Mouse (Mus musculus) G1E (cell line): Measurements from ENCODE around the gene Ate1. TPM values are rescaled to one million over a fixed set of nuclear protein-coding genes. Genes with fewer than 3 reads are reported as not detected.

Source experiments
- ATAC-seq: 2 replicates; pipeline ENCODE4 v1.8.0; 2016; ENCODE audit warnings: mild to moderate bottlenecking; ENCODE audit not compliant: insufficient number of reproducible peaks, poor library complexity, low FRiP score, severe bottlenecking; ENCODE audit errors: extremely low read depth
- DNase-seq: peaks from one replicate; pipeline ENCODE4 v3.0.0; 2012; ENCODE audit warnings: low spot score
- H3K27me3 ChIP-seq: 2 replicates; pipeline ENCODE4 v1.6.1; 2012; ENCODE audit warnings: mild to moderate bottlenecking, low read length, inconsistent platforms; ENCODE audit not compliant: insufficient read depth
- H3K36me3 ChIP-seq: replicated peaks from 2 replicates; pipeline ENCODE3; 2012; ENCODE audit warnings: mild to moderate bottlenecking, inconsistent platforms
- H3K4me1 ChIP-seq: 2 replicates; pipeline ENCODE4 v1.6.1; 2012; ENCODE audit warnings: low read depth, low read length, inconsistent platforms, mixed read lengths; ENCODE audit not compliant: insufficient read depth
- H3K4me3 ChIP-seq: 2 replicates; pipeline ENCODE4 v1.5.1; 2012; ENCODE audit warnings: low read depth, mild to moderate bottlenecking, inconsistent platforms, low read length, moderate library complexity, mixed read lengths
- H3K9me3 ChIP-seq: replicated peaks from 2 replicates; pipeline ENCODE4 v1.6.1; 2012; ENCODE audit warnings: inconsistent platforms
- CTCF ChIP-seq: IDR thresholded peaks from 2 replicates; pipeline ENCODE4 v1.5.1; 2012; ENCODE audit warnings: low read depth, low read length, inconsistent platforms, mixed read lengths
- GATA1 ChIP-seq: IDR thresholded peaks from 2 replicates; pipeline ENCODE4 v1.6.1; 2012; ENCODE audit warnings: borderline replicate concordance, low read length, inconsistent platforms, mixed read lengths
- GATA2 ChIP-seq: IDR thresholded peaks from 2 replicates; pipeline ENCODE4 v1.6.1; 2012; ENCODE audit warnings: low read depth, low read length, inconsistent platforms, borderline replicate concordance
- POLR2AphosphoS5 ChIP-seq: IDR thresholded peaks from 2 replicates; pipeline ENCODE4 v1.6.1; 2012; ENCODE audit warnings: low read depth, low read length, inconsistent platforms; ENCODE audit not compliant: insufficient replicate concordance
- TAL1 ChIP-seq: conservative IDR thresholded peaks from 2 replicates; pipeline ENCODE4 v1.6.1; 2012; ENCODE audit warnings: low read depth, low read length, inconsistent platforms, mixed read lengths
- polyA plus RNA-seq: library from polyadenylated mRNA; stranded (reverse); fragments of >175 nt; gene quantifications from 2 replicates; pipeline ENCODE4 v1.2.3, GENCODE M21; 2012
- total RNA-seq, 2 experiments: library from RNA; stranded (forward) in 1 of 2; stranded (reverse) in 1 of 2; fragments of 200-1000 nt in 1 of 2; fragments of >200 nt in 1 of 2; fragmentation: Nextera tagmentation in 1 of 2; gene quantifications; 2 replicates each; pipeline ENCODE4 v1.2.3; 2014 to 2017

Gene Ate1
- total and polyA plus RNA-seq, 3 experiments, result 5.2 to 49.9 (median 32.2) TPM

DNA sequence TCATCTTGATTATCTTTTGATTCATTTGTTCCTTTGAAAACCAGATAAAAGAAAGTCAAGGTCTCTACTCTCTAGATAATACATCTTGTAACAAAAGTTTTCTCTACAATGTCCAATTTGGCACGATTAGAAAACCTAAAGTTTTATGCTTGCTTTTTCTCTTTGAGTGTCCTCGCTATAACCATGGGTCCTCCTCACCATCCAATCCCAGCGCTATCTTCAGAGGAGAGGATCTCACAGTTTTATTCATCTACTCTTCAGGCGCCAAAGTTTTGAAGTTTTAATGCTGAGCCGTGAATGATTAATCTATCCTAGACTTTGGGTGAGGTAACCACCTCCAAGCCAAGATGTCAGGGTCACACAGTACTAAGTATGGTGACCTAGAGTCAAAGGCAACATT, 84.4 kb downstream of the Ate1 start:
- TF ChIP-seq GATA2, result no peak
- no peak for TF ChIP-seq CTCF
- TF ChIP-seq TAL1, result no peak
- ATAC-seq (no peak), DNase-seq (no peak)
- Histone ChIP-seq H3K27me3 (no peaks in the 10 kb centered on the region), H3K4me3 (no peak overlapping the region), H3K4me1 (no peaks in the 10 kb centered on the region), H3K9me3 (no peaks in the 10 kb centered on the region), H3K36me3 (peaks cover 21% of the 10 kb centered on the region)

DNA sequence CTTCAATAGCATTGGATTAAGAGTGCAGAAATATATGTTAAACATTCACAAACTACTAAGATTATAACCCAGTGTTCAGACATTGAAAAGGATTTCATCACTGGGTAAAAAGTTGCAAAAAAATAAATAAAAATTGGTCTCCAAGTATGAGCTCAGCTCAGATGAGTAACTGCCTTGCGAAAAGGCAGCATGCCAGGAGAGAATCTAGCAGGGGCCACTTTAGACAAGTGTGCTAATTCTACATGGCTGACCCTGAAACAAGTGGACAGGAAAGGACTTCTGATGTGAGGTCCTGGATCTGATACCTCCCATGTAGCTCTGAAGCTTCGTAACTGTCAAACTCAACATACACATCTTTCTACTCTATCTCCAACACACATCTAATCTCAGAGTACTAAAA, 88.0 kb downstream of the Ate1 start:
- ATAC-seq (no peak), DNase-seq (no peak)
- Histone ChIP-seq H3K4me1 (no peaks in the 10 kb centered on the region), H3K9me3 (no peaks in the 10 kb centered on the region), H3K27me3 (no peaks in the 10 kb centered on the region), H3K36me3 (peaks cover 12% of the 10 kb centered on the region), H3K4me3 (no peak overlapping the region)
- TF ChIP-seq GATA2 (no peak), GATA1 (no peak), POLR2AphosphoS5 (no peak), CTCF (no peak), TAL1 (no peak)

DNA sequence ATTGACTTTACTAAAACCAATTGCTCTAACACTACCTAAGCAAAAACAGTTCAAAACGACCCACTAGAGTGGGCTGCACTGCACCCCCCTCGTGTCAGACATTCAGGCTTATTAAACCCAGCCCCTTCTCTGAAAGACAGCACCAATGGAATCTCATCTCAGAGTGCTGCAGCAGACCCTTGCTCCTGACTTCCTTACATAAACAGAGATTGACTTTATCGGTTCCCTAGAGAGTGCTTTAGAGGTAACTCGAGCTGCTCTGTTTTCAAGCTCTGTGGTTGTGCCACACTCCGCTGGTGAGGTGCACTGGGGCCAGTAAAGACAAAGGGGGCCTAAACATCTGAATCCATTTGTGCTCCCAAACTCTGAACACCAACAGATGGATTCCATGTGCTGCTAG, 93.6 kb downstream of the Ate1 start:
- DNase-seq, result no peak
- H3K9me3 ChIP-seq, result no peaks in the 10 kb centered on the region
- peaks cover 13% of the 10 kb centered on the region for H3K36me3 ChIP-seq
- no peak for ATAC-seq
- no peak for TF ChIP-seq GATA2
- TF ChIP-seq GATA1, result no peak
- no peak for TF ChIP-seq CTCF
- TF ChIP-seq POLR2AphosphoS5, result no peak
- TF ChIP-seq TAL1, result no peak
- no peaks in the 10 kb centered on the region for H3K4me1 ChIP-seq
- H3K4me3 ChIP-seq, result no peak overlapping the region
- H3K27me3 ChIP-seq, result no peaks in the 10 kb centered on the region

DNA sequence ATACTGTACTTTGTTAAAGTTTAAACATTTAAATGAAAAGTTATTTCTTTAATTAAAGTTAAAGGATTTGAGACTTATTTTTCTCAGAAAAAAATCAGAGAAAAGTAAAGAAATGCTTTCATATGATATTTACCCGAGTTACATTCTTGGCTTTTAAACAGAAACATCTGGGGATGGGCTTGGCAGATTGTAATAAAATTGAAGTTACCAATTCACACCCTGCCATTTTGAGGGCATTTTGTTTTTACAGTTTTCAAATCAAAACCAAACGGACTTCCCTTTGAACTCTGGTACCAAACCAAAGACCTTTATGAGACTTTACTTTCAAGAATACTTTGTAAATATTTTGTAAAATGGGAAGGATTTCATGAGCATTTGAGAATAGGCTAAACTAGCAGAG, 94.2 kb downstream of the Ate1 start:
- no peak overlapping the region for H3K4me3 ChIP-seq
- DNase-seq (no peak), ATAC-seq (no peak)
- no peaks in the 10 kb centered on the region for H3K4me1 ChIP-seq
- TF ChIP-seq GATA1 (no peak), GATA2 (no peak), POLR2AphosphoS5 (no peak), CTCF (no peak), TAL1 (no peak)
- H3K27me3 ChIP-seq, result no peaks in the 10 kb centered on the region
- peaks cover 15% of the 10 kb centered on the region for H3K36me3 ChIP-seq
- no peaks in the 10 kb centered on the region for H3K9me3 ChIP-seq

DNA sequence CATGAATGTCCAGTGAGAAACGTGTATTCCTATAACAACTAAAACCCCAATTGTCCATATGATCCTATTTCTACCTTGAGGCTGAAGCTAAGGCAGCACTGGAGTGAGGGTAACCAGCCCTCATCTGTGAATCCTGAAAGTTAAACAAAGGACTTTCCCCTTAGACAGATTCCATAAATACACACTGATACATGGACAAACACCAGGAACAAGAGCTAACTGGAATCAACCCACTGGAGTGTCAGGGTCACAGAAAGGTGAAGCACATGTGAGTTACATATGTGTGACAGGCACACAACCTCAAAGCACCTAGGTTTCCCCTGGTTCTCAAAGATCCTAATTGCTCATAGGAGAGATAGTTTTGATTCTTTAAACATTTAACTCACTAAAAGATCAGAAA, 100.2 kb downstream of the Ate1 start:
- Histone ChIP-seq H3K9me3 (no peaks in the 10 kb centered on the region), H3K4me1 (peaks cover 2% of the 10 kb centered on the region; the same call in 1 of the 2 replicates), H3K4me3 (no peak overlapping the region), H3K36me3 (peaks cover 22% of the 10 kb centered on the region), H3K27me3 (no peaks in the 10 kb centered on the region)
- no peak for TF ChIP-seq GATA1
- no peak for TF ChIP-seq CTCF
- TF ChIP-seq TAL1, result no peak
- TF ChIP-seq GATA2, result no peak
- TF ChIP-seq POLR2AphosphoS5, result no peak
- ATAC-seq, result no peak
- DNase-seq, result no peak

DNA sequence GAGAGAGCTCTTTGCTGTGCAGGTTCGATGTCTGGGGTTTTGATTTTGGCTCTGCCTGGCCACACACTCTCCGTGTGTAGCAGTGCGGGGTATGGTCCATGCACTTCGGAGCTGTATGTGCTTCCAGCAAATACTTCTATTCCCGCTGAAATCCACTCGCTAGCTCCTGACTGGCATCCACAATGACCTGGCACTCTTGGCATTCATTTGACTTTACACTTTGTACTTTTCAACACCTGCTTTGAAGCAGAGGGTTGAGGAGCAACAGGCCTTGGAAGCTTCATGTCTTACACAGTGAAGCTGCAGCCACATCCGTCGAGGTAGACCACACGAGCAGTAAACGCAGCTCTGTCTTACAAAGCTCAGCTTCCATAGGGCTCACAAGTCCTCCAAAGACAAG, 112.5 kb downstream of the Ate1 start:
- DNase-seq, result no peak
- no peak overlapping the region for H3K4me3 ChIP-seq
- no peak for ATAC-seq
- TF ChIP-seq CTCF, result no peak
- TF ChIP-seq GATA2, result no peak
- no peak for TF ChIP-seq POLR2AphosphoS5
- TF ChIP-seq GATA1, result no peak
- no peak for TF ChIP-seq TAL1
- peaks cover 25% of the 10 kb centered on the region for H3K36me3 ChIP-seq
- no peaks in the 10 kb centered on the region for H3K9me3 ChIP-seq
- H3K4me1 ChIP-seq, result no peaks in the 10 kb centered on the region
- no peaks in the 10 kb centered on the region for H3K27me3 ChIP-seq

DNA sequence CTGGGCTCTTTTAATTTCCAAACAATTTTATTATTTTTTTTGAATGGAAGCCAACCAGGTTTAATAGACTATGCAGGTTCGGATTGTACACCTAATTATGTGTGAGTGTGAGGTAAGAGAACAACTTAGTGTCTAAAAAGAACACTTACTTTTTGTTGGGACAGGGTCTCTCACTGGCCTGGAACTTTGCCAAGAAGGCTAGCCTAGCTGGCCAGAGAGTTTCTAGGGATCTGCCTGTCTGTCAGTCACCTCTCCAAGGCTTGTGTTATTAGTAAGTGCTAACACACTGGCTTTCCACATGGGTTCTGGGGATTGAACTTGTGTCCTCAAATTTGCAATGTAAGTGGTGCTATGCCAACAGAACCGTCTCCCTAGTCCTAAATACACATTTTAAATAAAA, 116.8 kb downstream of the Ate1 start:
- Histone ChIP-seq H3K9me3 (no peaks in the 10 kb centered on the region), H3K27me3 (no peaks in the 10 kb centered on the region), H3K4me1 (no peaks in the 10 kb centered on the region), H3K36me3 (peaks cover 39% of the 10 kb centered on the region), H3K4me3 (no peak overlapping the region)
- ATAC-seq (no peak), DNase-seq (no peak)
- TF ChIP-seq CTCF (no peak), POLR2AphosphoS5 (no peak), GATA2 (no peak), TAL1 (no peak), GATA1 (no peak)
